Mouse (Mus musculus) lung, postnatal 0 days (tissue): ENCODE measurements around the gene Gm49345.

ENCODE experiments used
- CTCF ChIP-seq: IDR thresholded peaks from 2 replicates; pipeline ENCODE4 v1.5.1; 2016; ENCODE audit warnings: antibody characterized with exemption, mild to moderate bottlenecking
- EP300 ChIP-seq: IDR thresholded peaks from 2 replicates; pipeline ENCODE4 v1.6.1; 2016; ENCODE audit warnings: antibody characterized with exemption, mild to moderate bottlenecking, control low read depth

GRCm38 (mm10) chr13:67552505-67553346 lies 84.8 kb downstream of the Gm49345 start:
- TF ChIP-seq CTCF (no peak), EP300 (no peak)
